In genomic region chr9:15600859-15601540, GRCm38 (mm10) we compare ENCODE assay signal across 26 mouse cellular contexts. TPM values are rescaled to one million over a fixed set of nuclear protein-coding genes. Genes with fewer than 3 reads are reported as not detected.
DNase-seq lines count a peak whose midpoint lies in the region; ATAC-seq and TF ChIP-seq lines count a peak whose summit lies in the region.
"Had no signal": no experiment of that assay in that cellular context is flagged by ENCODE, and none has a peak within 500 bp of the region (broad histone marks: within the 10 kb centered on the region; RNA-seq: fewer than 3 reads in every experiment).

No protein-coding gene starts in this region.

- H3K4me3 ChIP-seq in kidney, embryonic 15.5 days (replicated peaks) = no peak overlapping the region
- H3K4me3 ChIP-seq in liver, postnatal 0 days (ENCODE audit: low read depth, low read length) = no peak overlapping the region
- H3K4me3 ChIP-seq in liver, embryonic 12.5 days = no peak overlapping the region
- H3K4me3 ChIP-seq in intestine, embryonic 16.5 days (ENCODE audit: low read length) = no peak overlapping the region
- H3K4me3 ChIP-seq: embryonic facial prominence, embryonic 12.5 days; limb, embryonic 12.5 days; midbrain, embryonic 12.5 days; neural tube, embryonic 12.5 days had no signal

- 0 out of 2 replicates have a peak, but pooled peaks have one; percentile 7 for ATAC-seq in kidney, embryonic 15.5 days (replicated peaks; ENCODE audit: low FRiP score)
- 0 out of 2 replicates have a peak, but pooled peaks have one; percentile 13 for ATAC-seq in liver, postnatal 0 days
- no peak for ATAC-seq in liver, embryonic 12.5 days
- ATAC-seq in intestine, embryonic 16.5 days = no peak
- ATAC-seq: Patski had no signal

- DNase-seq in heart, adult 11 months = peak; percentile 70
- no peak for DNase-seq in heart, postnatal 25 days (ENCODE audit: low spot score)
- no peak for DNase-seq in kidney, adult 18-20 months
- no peak for DNase-seq in liver, postnatal 0 days
- DNase-seq in brain, embryonic 14.5 days (ENCODE audit: low read depth) = peak; percentile 8
- DNase-seq: adrenal gland, adult 8-10 months; cerebellum, adult 2 months; cerebellum, postnatal 25 days; kidney, adult 11 months; layer of hippocampus, postnatal 36 days; right cerebral cortex, postnatal 14 days; thymus, adult 2 months; thymus, postnatal 4 days had no signal

- H3K4me2 ChIP-seq in kidney, embryonic 15.5 days = no peak overlapping the region
- no peak overlapping the region for H3K4me2 ChIP-seq in liver, postnatal 0 days (ENCODE audit: low read depth, low read length)
- H3K4me2 ChIP-seq in liver, embryonic 12.5 days = no peak overlapping the region
- no peak overlapping the region for H3K4me2 ChIP-seq in intestine, embryonic 16.5 days (ENCODE audit: low read depth, low read length)
- H3K4me2 ChIP-seq: embryonic facial prominence, embryonic 12.5 days; limb, embryonic 12.5 days; midbrain, embryonic 12.5 days; neural tube, embryonic 12.5 days had no signal

- no peak for TF ChIP-seq POLR2A in brain, embryonic 14.5 days (IDR thresholded peaks at IDR 0.05; ENCODE audit: borderline replicate concordance, extremely low read depth, insufficient read depth, insufficient read length, poor library complexity, severe bottlenecking)

- H3K36me3 ChIP-seq in kidney, embryonic 15.5 days = no peaks in the 10 kb centered on the region
- H3K36me3 ChIP-seq in liver, postnatal 0 days (replicated peaks; ENCODE audit: insufficient read depth, low read length) = no peaks in the 10 kb centered on the region
- H3K36me3 ChIP-seq in liver, embryonic 12.5 days = no peaks in the 10 kb centered on the region
- no peaks in the 10 kb centered on the region for H3K36me3 ChIP-seq in intestine, embryonic 16.5 days (ENCODE audit: control insufficient read depth, insufficient read depth, low read length)
- H3K36me3 ChIP-seq: embryonic facial prominence, embryonic 12.5 days; G1E; limb, embryonic 12.5 days; midbrain, embryonic 12.5 days; neural tube, embryonic 12.5 days had no signal

- peaks cover 5% of the 10 kb centered on the region; the same call in 1 of the 2 replicates for H3K4me1 ChIP-seq in kidney, embryonic 15.5 days
- H3K4me1 ChIP-seq in liver, postnatal 0 days (ENCODE audit: insufficient read depth) = no peaks in the 10 kb centered on the region
- H3K4me1 ChIP-seq in liver, embryonic 12.5 days = no peaks in the 10 kb centered on the region
- H3K4me1 ChIP-seq in intestine, embryonic 16.5 days (ENCODE audit: control insufficient read depth, insufficient read depth, low read length) = no peaks in the 10 kb centered on the region
- H3K4me1 ChIP-seq: embryonic facial prominence, embryonic 12.5 days; limb, embryonic 12.5 days; midbrain, embryonic 12.5 days; neural tube, embryonic 12.5 days had no signal

- intact Hi-C loops in heart, postnatal 25 days (cut with DNase I) = no loop called here

- H3K9ac ChIP-seq in kidney, embryonic 15.5 days = no peak overlapping the region
- H3K9ac ChIP-seq in liver, postnatal 0 days (replicated peaks) = no peak overlapping the region
- H3K9ac ChIP-seq in liver, embryonic 12.5 days = no peak overlapping the region
- H3K9ac ChIP-seq in intestine, embryonic 16.5 days (ENCODE audit: low read depth, low read length) = no peak overlapping the region
- H3K9ac ChIP-seq: embryonic facial prominence, embryonic 12.5 days; limb, embryonic 12.5 days; liver, embryonic 14.5 days; midbrain, embryonic 12.5 days; neural tube, embryonic 12.5 days had no signal

- WGBS in kidney, embryonic 15.5 days = 52% methylated on average over 5 of the region's 5 CpGs
- WGBS in liver, postnatal 0 days (ENCODE audit: insufficient replicate concordance) = 57% methylated on average over 5 of the region's 5 CpGs
- 55% methylated on average over 5 of the region's 5 CpGs for WGBS in liver, embryonic 12.5 days (ENCODE audit: insufficient replicate concordance)
- WGBS in intestine, embryonic 16.5 days = 53% methylated on average over 5 of the region's 5 CpGs

- peak overlapping the region; percentile 68 for H3K27ac ChIP-seq in kidney, embryonic 15.5 days
- H3K27ac ChIP-seq in liver, postnatal 0 days (ENCODE audit: low read depth) = no peak overlapping the region
- H3K27ac ChIP-seq in liver, embryonic 12.5 days = no peak overlapping the region
- H3K27ac ChIP-seq in intestine, embryonic 16.5 days (ENCODE audit: low read length) = no peak overlapping the region
- H3K27ac ChIP-seq: embryonic facial prominence, embryonic 12.5 days; limb, embryonic 12.5 days; liver, embryonic 14.5 days; midbrain, embryonic 12.5 days; neural tube, embryonic 12.5 days; stomach, postnatal 0 days had no signal

- TF ChIP-seq EP300 in liver, postnatal 0 days (IDR thresholded peaks at IDR 0.05; ENCODE audit: low read depth) = no peak

- H3K27me3 ChIP-seq in kidney, embryonic 15.5 days = no peaks in the 10 kb centered on the region
- no peaks in the 10 kb centered on the region for H3K27me3 ChIP-seq in liver, postnatal 0 days (ENCODE audit: insufficient read depth, low read length)
- H3K27me3 ChIP-seq in liver, embryonic 12.5 days (replicated peaks) = no peaks in the 10 kb centered on the region
- no peaks in the 10 kb centered on the region for H3K27me3 ChIP-seq in intestine, embryonic 16.5 days (replicated peaks; ENCODE audit: control insufficient read depth, insufficient read depth, low read length)
- H3K27me3 ChIP-seq: embryonic facial prominence, embryonic 12.5 days; midbrain, embryonic 12.5 days; neural tube, embryonic 12.5 days had no signal

- H3K9me3 ChIP-seq in kidney, embryonic 15.5 days (replicated peaks) = no peaks in the 10 kb centered on the region
- no peaks in the 10 kb centered on the region for H3K9me3 ChIP-seq in liver, postnatal 0 days (ENCODE audit: low read length)
- no peaks in the 10 kb centered on the region for H3K9me3 ChIP-seq in liver, embryonic 12.5 days (replicated peaks)
- H3K9me3 ChIP-seq in intestine, embryonic 16.5 days (ENCODE audit: control insufficient read depth, low read length) = no peaks in the 10 kb centered on the region
- H3K9me3 ChIP-seq: embryonic facial prominence, embryonic 12.5 days; G1E; limb, embryonic 12.5 days; midbrain, embryonic 12.5 days; neural tube, embryonic 12.5 days had no signal

- TF ChIP-seq CTCF in liver, postnatal 0 days (IDR thresholded peaks at IDR 0.05; ENCODE audit: low read depth) = no peak
- no peak for TF ChIP-seq CTCF in brain, embryonic 14.5 days (IDR thresholded peaks at IDR 0.05; ENCODE audit: borderline replicate concordance, extremely low read depth, insufficient read depth, insufficient read length)

RNA-seq across cellular contexts. Expression of gene Deup1, which starts 26.7 kb away (rescaled TPM):
- total RNA-seq in heart, postnatal 25 days (2021) = under 1 TPM in 1 of 2 experiments, not detected in 1; 0.25 TPM
- polyA plus RNA-seq in kidney, embryonic 15.5 days (2015; fragmentation: Nextera tagmentation; extraction: Ambion mirVana) = 0.64 and 0.68 TPM in 2 replicates
- 0.13 and 0.17 TPM in 2 replicates for polyA plus RNA-seq in liver, postnatal 0 days (2015; fragmentation: Nextera tagmentation; extraction: Ambion mirVana)
- polyA plus RNA-seq in liver, embryonic 12.5 days (2016; fragmentation: Nextera tagmentation; extraction: Ambion mirVana) = not detected in 2 replicates
- 0.63 and 1.3 TPM in 2 replicates for polyA plus RNA-seq in brain, embryonic 14.5 days (2012; rRNA removed)
- polyA plus RNA-seq in intestine, embryonic 16.5 days (2015; fragmentation: Nextera tagmentation; extraction: Ambion mirVana) = 0.16 TPM in 2 replicates
- total RNA-seq: gastrocnemius, adult 18-20 months; megakaryocyte progenitor cell, adult 5-6 weeks had no signal
- polyA plus RNA-seq: G1E, Patski had no signal

Comparison
In these comparisons a context has a peak if more than half of its experiments do, and no peak if none do; other contexts are left out.
1. DNase-seq: peak in heart, adult 11 months (single experiment) and brain, embryonic 14.5 days (single experiment); none in heart, postnatal 25 days (single experiment), kidney, adult 18-20 months (single experiment) and liver, postnatal 0 days (single experiment).
2. ATAC-seq: peak in kidney, embryonic 15.5 days (single experiment) and liver, postnatal 0 days (single experiment); none in liver, embryonic 12.5 days (single experiment) and intestine, embryonic 16.5 days (single experiment).